Mouse (Mus musculus): Measurements from ENCODE around the gene Sgta. TPM values are rescaled to one million over a fixed set of nuclear protein-coding genes. Genes with fewer than 3 reads are reported as not detected.
"Not testable (repeated sequence)": the region's sequence is repeated elsewhere in the genome, so short reads cannot be mapped to it uniquely, and the experiment has no call there.

Gene Sgta
- total RNA-seq (2021) (100 to 1,000 TPM; 198 to 288 TPM), polyA plus RNA-seq (2012; rRNA removed) (495 and 554 TPM in 2 replicates)
- long read RNA-seq, transcript Sgta-201 (12 exons, 1,969 nt) = minor isoform, 83 of 337 reads
- long read RNA-seq, transcript Sgta-202 (12 exons, 1,964 nt) = major isoform, 204 of 337 reads
- long read RNA-seq, partial matches to known transcripts = 18 of 337 reads
- long read RNA-seq, other reads (novel, unspliced or antisense) = 32 of 337 reads

- DNase-seq = peak; percentile 99
These were observed at the start of gene Sgta for GRCm38 (mm10) chr10:81059603-81060543. Sgta (minus strand) TSS chr10:81060181.

- DNase-seq = peak; percentile 92
These were observed 46.2 kb upstream of the Sgta start for GRCm38 (mm10) chr10:81106113-81106721.

- peak; percentile 98 for DNase-seq
These were observed 45.7 kb upstream of the Sgta start, which contains the start of gene Map2k2 for GRCm38 (mm10) chr10:81105565-81106112. Map2k2 (plus strand) TSS chr10:81105915.

GRCm38 (mm10) chr10:81094931-81095678 lies 35.1 kb upstream of the Sgta start:
- DNase-seq = no peak

- DNase-seq = peak; percentile 83
These were observed 32.7 kb upstream of the Sgta start for GRCm38 (mm10) chr10:81092465-81093250.

DNA sequence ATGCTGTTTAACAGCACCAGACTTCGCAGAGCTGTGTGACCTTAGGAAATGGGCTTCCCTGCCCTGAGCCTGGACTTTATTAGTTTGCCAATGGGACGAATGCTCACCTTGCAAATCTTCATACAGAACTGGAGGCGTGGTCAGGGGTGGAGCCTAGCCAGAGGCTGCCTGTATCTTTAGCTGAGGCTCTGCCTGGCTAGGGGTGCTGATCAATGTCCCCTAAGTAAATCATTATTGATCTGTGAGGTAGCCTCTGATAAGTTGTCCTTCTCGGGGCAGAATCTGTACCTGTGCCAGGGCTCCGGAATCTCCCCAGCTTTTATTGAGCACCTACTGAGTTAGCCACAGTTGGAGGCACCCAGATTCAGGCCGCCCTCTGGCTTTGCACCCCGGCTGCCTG lies 30.6 kb upstream of the Sgta start:
- DNase-seq = no peak

GRCm38 (mm10) chr10:81089216-81089615 lies 29.2 kb upstream of the Sgta start:
- no peak for DNase-seq

GRCm38 (mm10) chr10:81087021-81087420 lies 27.0 kb upstream of the Sgta start:
- DNase-seq = no peak

- DNase-seq = peak; percentile 73
These were observed 22.4 kb upstream of the Sgta start for GRCm38 (mm10) chr10:81082168-81082960.

GRCm38 (mm10) chr10:81080008-81080655 lies 20.2 kb upstream of the Sgta start:
- DNase-seq = no peak

GRCm38 (mm10) chr10:81077916-81078315 lies 17.9 kb upstream of the Sgta start:
- DNase-seq = peak; percentile 84

DNA sequence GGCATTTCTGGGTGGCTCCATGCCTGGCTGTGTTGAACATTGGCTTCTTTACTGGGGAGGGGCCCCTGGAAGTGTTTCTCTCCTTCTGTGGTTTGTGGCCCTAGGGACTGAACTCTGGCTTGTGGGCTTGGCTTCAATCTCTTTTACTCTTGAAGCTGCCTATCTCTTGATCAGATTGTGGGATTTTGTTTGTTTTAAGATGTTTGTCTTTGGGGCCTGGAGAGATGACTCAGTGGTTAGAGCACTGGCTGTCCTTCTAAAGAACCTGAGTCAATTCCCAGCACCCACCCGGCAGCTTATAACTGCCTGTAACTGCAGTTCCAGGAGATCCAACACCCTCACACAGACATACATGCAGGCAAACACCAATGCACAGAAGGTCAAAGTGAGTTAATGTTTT lies 16.4 kb upstream of the Sgta start:
- no peak for DNase-seq

GRCm38 (mm10) chr10:81075734-81076133 lies 15.8 kb upstream of the Sgta start:
- DNase-seq = no peak

DNA sequence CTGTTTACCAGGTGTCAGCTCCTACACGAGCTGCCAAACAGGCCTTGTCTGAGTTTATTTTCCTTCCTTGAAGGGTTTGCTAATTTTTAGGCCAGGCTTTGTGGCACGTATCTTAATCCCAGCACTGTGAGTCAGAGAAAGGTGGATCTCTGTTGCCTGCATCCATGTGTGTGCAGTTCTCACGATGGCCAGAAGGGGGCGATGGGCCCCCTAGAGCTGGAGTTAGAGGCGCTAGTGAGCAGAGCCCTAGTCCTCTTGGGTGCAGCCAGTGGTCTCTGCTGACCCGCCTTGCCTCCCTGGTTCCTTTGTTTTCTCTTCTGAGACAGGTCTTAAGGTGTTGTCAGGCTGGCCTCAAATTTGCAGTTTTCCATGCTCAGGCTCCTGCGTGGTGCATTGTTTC lies 13.5 kb upstream of the Sgta start:
- no peak for DNase-seq

DNA sequence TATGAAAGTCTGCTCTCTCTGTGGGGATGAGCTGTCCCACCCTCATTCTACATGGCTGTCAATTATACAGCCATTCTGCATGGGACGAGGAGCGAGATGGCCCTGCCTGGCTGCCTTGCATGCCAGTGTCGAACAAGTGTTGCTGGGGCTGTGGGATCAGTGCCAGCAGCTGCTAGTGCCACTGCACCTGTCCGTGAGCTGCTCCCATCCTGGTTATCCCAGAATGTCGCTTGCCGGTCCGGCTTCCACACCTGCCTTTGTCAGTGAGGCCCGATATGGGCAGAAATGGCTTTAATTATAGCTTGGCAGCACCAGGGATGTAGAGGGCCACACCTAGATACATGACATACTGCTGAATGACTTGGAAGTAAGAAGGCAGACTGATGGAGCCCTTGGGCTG lies 12.3 kb upstream of the Sgta start:
- no peak for DNase-seq

DNA sequence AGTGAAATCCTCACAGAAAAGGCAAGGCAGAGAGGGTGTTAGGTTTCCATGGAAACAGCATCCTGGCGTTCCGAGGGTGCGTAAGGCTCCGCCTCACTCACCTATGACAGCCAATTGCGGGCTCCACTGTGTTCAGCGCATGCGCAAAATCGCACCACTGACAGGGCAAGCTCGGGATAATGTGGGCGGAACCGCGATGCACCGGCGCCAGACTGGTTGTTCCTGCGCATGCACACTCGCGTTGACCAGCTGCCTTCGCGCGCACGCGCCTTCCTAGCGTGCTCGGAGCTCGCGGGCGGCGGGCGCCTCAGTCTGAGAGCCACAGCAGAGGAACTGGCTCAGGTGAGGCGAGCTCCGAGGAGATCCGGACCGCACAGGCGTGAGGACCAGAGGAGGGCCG lies 9.9 kb upstream of the Sgta start, which contains the start of gene Thop1:
Gene Thop1, plus strand, starts transcription at position 200 of the 400 bp plus-strand sequence.
- DNase-seq = peak; percentile 98

- DNase-seq = no peak
These were observed 8.7 kb upstream of the Sgta start for GRCm38 (mm10) chr10:81068706-81069105.

GRCm38 (mm10) chr10:81064519-81064918 lies 4.5 kb upstream of the Sgta start:
- DNase-seq = not testable (repeated sequence)

DNA sequence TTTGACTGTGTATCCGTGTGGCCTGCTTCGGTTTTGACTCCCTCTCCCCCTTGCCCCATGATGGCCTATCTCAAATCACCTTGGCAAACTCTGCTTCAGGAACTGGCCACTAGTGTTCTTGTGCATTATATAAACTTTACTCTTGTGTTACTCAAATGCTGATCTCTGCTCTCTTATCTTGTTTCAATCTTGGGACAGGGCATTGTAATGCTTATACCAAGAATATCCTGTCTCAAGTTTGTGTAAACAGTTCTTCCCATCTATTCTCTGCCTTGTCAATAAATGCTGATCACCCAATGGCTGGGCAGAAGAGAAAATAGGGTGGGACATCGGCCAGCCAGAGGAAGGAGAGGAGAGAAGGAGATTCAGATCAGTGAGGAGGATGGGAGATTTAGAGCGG lies 2.7 kb upstream of the Sgta start:
- DNase-seq = no peak

Data from adrenal gland, adult 2 months (tissue).